Mouse (Mus musculus): ENCODE data around the gene Klhl21. TPM values are rescaled to one million over a fixed set of nuclear protein-coding genes. Genes with fewer than 3 reads are reported as not detected.

Gene Klhl21
- total and polyA plus RNA-seq, 2 experiments from 2014 or later: 31.8 to 70.4 TPM

DNA sequence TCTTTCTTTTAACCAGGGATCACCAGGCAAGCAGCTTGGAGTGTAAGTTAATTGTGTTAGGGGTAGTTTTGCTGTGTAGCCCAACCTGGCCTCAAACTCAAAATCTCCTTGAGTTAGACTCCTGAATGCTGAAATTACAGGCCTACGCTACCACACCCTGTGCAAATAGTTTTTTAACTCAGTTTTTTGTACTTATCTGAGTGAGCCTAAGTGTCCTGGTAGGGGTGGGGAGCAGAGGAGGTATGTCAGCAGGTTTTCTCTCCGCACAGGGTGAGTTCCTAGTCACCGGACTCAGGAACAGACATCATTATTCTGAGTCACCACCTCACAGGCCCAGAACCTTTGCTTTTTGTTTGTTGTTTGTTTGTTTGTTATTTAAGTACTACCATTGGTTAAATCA is 6.5 kb upstream of the Klhl21 start:
- WGBS: 88% methylated on average over 3 of the region's 3 CpGs
- H3K9me3 ChIP-seq (replicated peaks; ENCODE audit: control insufficient read depth, low read length): no peaks in the 10 kb centered on the region
- no peak for ATAC-seq (ENCODE audit: insufficient read depth, low read depth)

DNA sequence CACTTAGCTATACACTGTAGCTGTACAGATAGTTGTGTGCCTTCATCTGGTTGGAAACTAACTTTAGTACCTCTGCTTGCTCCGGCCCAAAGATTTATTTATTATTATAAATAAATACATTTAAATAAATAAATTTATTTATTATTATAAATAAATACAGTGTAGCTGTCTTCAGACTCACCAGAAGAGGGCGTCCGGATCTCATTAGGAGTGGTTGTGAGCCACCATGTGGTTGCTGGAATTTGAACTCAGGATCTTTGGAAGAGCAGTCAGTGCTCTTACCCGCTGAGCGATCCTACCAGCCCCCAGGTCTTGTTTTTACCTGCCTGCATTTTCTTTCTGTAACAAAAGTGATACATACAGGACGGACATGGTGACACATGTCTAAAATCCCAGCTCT is 2.5 kb upstream of the Klhl21 start:
- ATAC-seq (ENCODE audit: insufficient read depth, low read depth) (no peak), DNase-seq (ENCODE audit: low spot score) (no peak)
- Histone ChIP-seq H3K4me2 (ENCODE audit: low read depth, low read length) (no peak overlapping the region), H3K9me3 (replicated peaks; ENCODE audit: control insufficient read depth, low read length) (no peaks in the 10 kb centered on the region), H3K36me3 (replicated peaks; ENCODE audit: control insufficient read depth, insufficient read depth, low read length) (no peaks in the 10 kb centered on the region), H3K9ac (replicated peaks; ENCODE audit: low read depth, low read length) (no peak overlapping the region), H3K27me3 (ENCODE audit: control insufficient read depth, insufficient read depth, low read length) (no peaks in the 10 kb centered on the region), H3K27ac (ENCODE audit: low read depth) (peak overlapping the region; percentile 96; the same call in 1 of the 2 replicates), H3K4me3 (ENCODE audit: low read depth, low read length) (no peak overlapping the region), H3K4me1 (ENCODE audit: control insufficient read depth, insufficient read depth) (peaks cover 17% of the 10 kb centered on the region; the same call in 1 of the 2 replicates)
- TF ChIP-seq EP300 (IDR thresholded peaks at IDR 0.05; ENCODE audit: low read depth) (no peak), CTCF (IDR thresholded peaks at IDR 0.05; ENCODE audit: low read depth) (peak; percentile 16)
- WGBS: 82% methylated on average over 6 of the region's 6 CpGs

More for the DNA sequence above, 6.5 kb upstream of the Klhl21 start:
- no peak overlapping the region for H3K4me2 ChIP-seq (ENCODE audit: low read depth, low read length)
- H3K36me3 ChIP-seq (replicated peaks; ENCODE audit: control insufficient read depth, insufficient read depth, low read length): no peaks in the 10 kb centered on the region
- no peak overlapping the region for H3K27ac ChIP-seq (ENCODE audit: low read depth)
- H3K9ac ChIP-seq (replicated peaks; ENCODE audit: low read depth, low read length): no peak overlapping the region
- no peaks in the 10 kb centered on the region for H3K27me3 ChIP-seq (ENCODE audit: control insufficient read depth, insufficient read depth, low read length)
- TF ChIP-seq CTCF (IDR thresholded peaks at IDR 0.05; ENCODE audit: low read depth): no peak
- no peak for TF ChIP-seq EP300 (IDR thresholded peaks at IDR 0.05; ENCODE audit: low read depth)
- peaks cover 3% of the 10 kb centered on the region; the same call in 1 of the 2 replicates for H3K4me1 ChIP-seq (ENCODE audit: control insufficient read depth, insufficient read depth)
- no peak for DNase-seq (ENCODE audit: low spot score)
- H3K4me3 ChIP-seq (ENCODE audit: low read depth, low read length): no peak overlapping the region

DNA sequence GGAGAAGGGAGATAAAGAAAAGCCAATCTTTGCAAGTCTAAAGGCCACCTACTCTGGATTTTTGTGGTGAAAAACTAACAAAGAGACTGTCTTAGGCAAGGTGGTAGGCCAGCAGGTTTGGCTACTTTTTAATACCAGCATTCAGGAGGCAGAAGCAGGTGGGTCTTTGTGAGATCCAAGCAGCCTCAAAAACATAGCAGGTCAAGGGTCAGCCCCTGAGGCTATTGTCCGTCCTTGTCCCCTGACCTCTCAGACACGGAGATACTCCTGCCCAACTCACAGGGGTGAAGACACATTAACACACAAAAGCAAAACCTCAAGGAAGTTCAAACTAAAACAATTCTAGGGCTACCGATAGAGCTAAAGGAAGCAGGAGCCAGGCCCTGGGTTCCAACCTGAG is 1.8 kb upstream of the Klhl21 start:
- Histone ChIP-seq H3K4me2 (ENCODE audit: low read depth, low read length) (no peak overlapping the region), H3K27me3 (ENCODE audit: control insufficient read depth, insufficient read depth, low read length) (no peaks in the 10 kb centered on the region), H3K4me1 (ENCODE audit: control insufficient read depth, insufficient read depth) (peaks cover 24% of the 10 kb centered on the region), H3K4me3 (ENCODE audit: low read depth, low read length) (no peak overlapping the region), H3K27ac (ENCODE audit: low read depth) (peak overlapping the region; percentile 96), H3K9ac (replicated peaks; ENCODE audit: low read depth, low read length) (no peak overlapping the region), H3K36me3 (replicated peaks; ENCODE audit: control insufficient read depth, insufficient read depth, low read length) (no peaks in the 10 kb centered on the region), H3K9me3 (replicated peaks; ENCODE audit: control insufficient read depth, low read length) (no peaks in the 10 kb centered on the region)
- WGBS: 41% methylated on average over 3 of the region's 3 CpGs
- TF ChIP-seq EP300 (IDR thresholded peaks at IDR 0.05; ENCODE audit: low read depth) (no peak), CTCF (IDR thresholded peaks at IDR 0.05; ENCODE audit: low read depth) (no peak)
- DNase-seq (ENCODE audit: low spot score) (no peak), ATAC-seq (ENCODE audit: insufficient read depth, low read depth) (no peak)

DNA sequence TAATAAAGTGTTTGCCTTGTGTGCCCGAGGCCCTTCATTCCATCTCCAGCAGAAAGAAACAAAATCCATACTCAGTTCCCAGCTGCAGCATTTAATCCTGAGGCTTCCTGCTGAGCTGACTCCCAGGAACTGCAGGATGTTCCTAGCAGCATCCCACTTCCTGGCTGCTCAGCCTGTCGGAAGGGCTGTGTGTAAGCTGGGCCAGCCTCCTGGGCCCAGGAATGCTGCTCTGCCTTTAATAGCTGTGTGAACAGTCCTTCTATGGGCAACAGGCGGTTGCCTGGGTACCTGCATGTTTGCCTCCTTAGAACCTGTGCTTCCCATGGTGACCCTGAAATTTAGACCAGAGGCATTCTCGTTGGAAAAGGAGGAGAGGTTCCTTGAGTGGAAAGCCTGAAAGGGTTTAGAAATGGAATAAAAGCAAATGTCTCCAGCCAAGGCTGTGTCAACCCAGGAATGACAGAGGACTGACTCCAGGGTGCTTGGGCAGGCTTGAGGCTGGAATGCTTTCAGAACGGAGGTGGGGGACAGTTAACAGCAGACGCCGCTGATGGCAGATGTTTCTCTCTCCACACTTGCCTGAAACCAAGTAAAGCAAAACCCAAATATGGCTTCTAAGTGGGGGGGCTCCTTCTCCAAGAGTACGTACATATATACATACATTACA is 989 bp upstream of the Klhl21 start:
- Histone ChIP-seq H3K4me1 (ENCODE audit: control insufficient read depth, insufficient read depth) (peaks cover 31% of the 10 kb centered on the region), H3K9ac (replicated peaks; ENCODE audit: low read depth, low read length) (peak overlapping the region; percentile 76), H3K4me2 (ENCODE audit: low read depth, low read length) (peak overlapping the region; percentile 97), H3K36me3 (replicated peaks; ENCODE audit: control insufficient read depth, insufficient read depth, low read length) (no peaks in the 10 kb centered on the region), H3K4me3 (ENCODE audit: low read depth, low read length) (peak overlapping the region; percentile 70), H3K27me3 (ENCODE audit: control insufficient read depth, insufficient read depth, low read length) (no peaks in the 10 kb centered on the region), H3K27ac (ENCODE audit: low read depth) (peak overlapping the region; percentile 96), H3K9me3 (replicated peaks; ENCODE audit: control insufficient read depth, low read length) (no peaks in the 10 kb centered on the region)
- TF ChIP-seq EP300 (IDR thresholded peaks at IDR 0.05; ENCODE audit: low read depth) (0 out of 2 replicates have a peak, but pooled peaks have one; percentile 25), CTCF (IDR thresholded peaks at IDR 0.05; ENCODE audit: low read depth) (no peak)
- WGBS: 4% methylated on average over 8 of the region's 8 CpGs
- peak; percentile 44 for ATAC-seq (ENCODE audit: insufficient read depth, low read depth)
- DNase-seq (ENCODE audit: low spot score): peak; percentile 85

DNA sequence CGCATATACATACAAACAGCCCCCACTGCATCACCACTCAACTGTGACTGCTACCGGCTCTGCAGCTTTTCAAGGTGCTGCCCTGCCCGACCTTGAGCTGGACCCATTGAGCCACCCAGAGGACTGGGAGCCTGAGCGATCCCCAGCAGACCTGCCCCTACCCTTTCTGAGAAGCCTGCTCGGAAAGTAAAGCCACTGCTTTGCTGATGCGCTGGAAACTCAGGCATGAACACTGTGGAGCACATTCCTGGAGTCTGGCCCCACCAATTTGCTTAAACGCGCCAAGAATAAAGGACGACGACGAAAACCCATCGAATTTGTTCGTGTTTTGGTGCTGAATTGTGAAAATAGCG is 479 bp upstream of the Klhl21 start:
- Histone ChIP-seq H3K4me2 (ENCODE audit: low read depth, low read length) (peak overlapping the region; percentile 97), H3K27ac (ENCODE audit: low read depth) (peak overlapping the region; percentile 96), H3K27me3 (ENCODE audit: control insufficient read depth, insufficient read depth, low read length) (no peaks in the 10 kb centered on the region), H3K36me3 (replicated peaks; ENCODE audit: control insufficient read depth, insufficient read depth, low read length) (no peaks in the 10 kb centered on the region), H3K9ac (replicated peaks; ENCODE audit: low read depth, low read length) (peak overlapping the region; percentile 76), H3K9me3 (replicated peaks; ENCODE audit: control insufficient read depth, low read length) (no peaks in the 10 kb centered on the region), H3K4me1 (ENCODE audit: control insufficient read depth, insufficient read depth) (peaks cover 31% of the 10 kb centered on the region), H3K4me3 (ENCODE audit: low read depth, low read length) (peak overlapping the region; percentile 70)
- DNase-seq (ENCODE audit: low spot score): no peak
- under 1% methylated on average over 14 of the region's 14 CpGs for WGBS
- peak; percentile 13; the same call in 1 of the 2 replicates for ATAC-seq (ENCODE audit: insufficient read depth, low read depth)
- TF ChIP-seq EP300 (IDR thresholded peaks at IDR 0.05; ENCODE audit: low read depth) (no peak; the same call in 1 of the 2 replicates), CTCF (IDR thresholded peaks at IDR 0.05; ENCODE audit: low read depth) (no peak)
